Mouse (Mus musculus) layer of hippocampus, postnatal 36 days (tissue): ENCODE data around the gene Pmf1. TPM values are rescaled to one million over a fixed set of nuclear protein-coding genes. Genes with fewer than 3 reads are reported as not detected.

Experiments used
- DNase-seq, 2 experiments: peaks; one replicate each; pipeline ENCODE4 v3.0.0; 2022
- microRNA-seq, 2 experiments: library from miRNA; unstranded; fragments of <30 nt; microRNA quantifications; one replicate each; pipeline ENCODE4 v1.2.0; 2021
- total RNA-seq, 2 experiments: library from RNA; stranded (reverse); gene quantifications; 2 replicates each; pipeline ENCODE4 v1.2.3; 2021

Pmf1 gene
- total RNA-seq, 2 experiments from 2014 or later: 5.3 to 6.3 TPM

DNA sequence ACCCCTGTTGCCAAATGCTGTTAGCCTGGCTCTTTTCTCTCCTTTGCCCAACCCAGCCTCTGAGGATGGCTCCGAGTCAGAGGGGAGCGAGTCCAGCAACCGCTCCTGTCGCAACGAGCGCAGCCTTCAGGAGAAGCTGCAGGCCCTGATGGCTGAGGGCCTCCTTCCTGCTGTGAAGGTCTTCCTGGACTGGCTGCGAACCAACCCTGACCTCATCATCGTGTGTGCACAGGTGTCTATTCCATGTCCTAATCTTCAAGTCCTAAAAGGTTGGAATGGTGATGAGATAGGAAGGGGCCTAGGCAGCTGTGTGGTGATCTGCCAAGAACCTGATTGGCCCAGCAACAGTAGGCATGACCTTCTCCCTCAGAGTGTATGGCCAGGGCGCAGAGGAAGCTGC, 57.2 kb downstream of the Pmf1 start:
- no peak for DNase-seq

- DNase-seq: no peak
Measured at GRCm38 (mm10) chr3:88350732-88351131, 59.4 kb downstream of the Pmf1 start.

Small RNA genes within 50 kb of the gene (microRNA-seq; reads per million reads assigned to microRNA genes)
- gene Mir7011: 0 reads per million in 2 experiments

Other genes starting within 250 kb of the Pmf1 start
- not detected for gene Rhbg, start 155.6 kb downstream of the Pmf1 start, total RNA-seq
- under 1 TPM; 0.47 to 0.76 TPM for gene Gm38392, start 123.1 kb downstream of the Pmf1 start, total RNA-seq
- gene Tsacc, start 113.3 kb downstream of the Pmf1 start, total RNA-seq: 1 to 10 TPM; 5.0 to 5.3 TPM
- gene Cct3, start 113.2 kb downstream of the Pmf1 start, total RNA-seq: 100 to 1,000 TPM; 185 to 188 TPM
- gene Glmp, start 85.3 kb downstream of the Pmf1 start, total RNA-seq: 10 to 100 TPM; 78.4 to 84.8 TPM
- gene Tmem79, start 74.2 kb downstream of the Pmf1 start, total RNA-seq: 1 to 10 TPM; 1.5 to 1.9 TPM
- 10 to 100 TPM; 65.1 to 72.6 TPM for gene Smg5, start 74.1 kb downstream of the Pmf1 start, total RNA-seq
- 10 to 100 TPM; 13.6 to 14.2 TPM for gene Paqr6, start 45.7 kb downstream of the Pmf1 start, total RNA-seq
- gene Bglap3, start 37.6 kb downstream of the Pmf1 start, total RNA-seq: under 1 TPM in 1 of 2 experiments, not detected in 1; 0.63 TPM
- not detected for gene Bglap2, start 31.6 kb downstream of the Pmf1 start, total RNA-seq
- not detected for gene Bglap, start 25.9 kb downstream of the Pmf1 start, total RNA-seq
- 10 to 100 TPM; 68.6 to 69.1 TPM for gene Slc25a44, start 14.8 kb upstream of the Pmf1 start, total RNA-seq
- gene Sema4a, start 50.9 kb upstream of the Pmf1 start, total RNA-seq: 10 to 100 TPM; 34.1 to 36.8 TPM
- 10 to 100 TPM; 32.6 to 34.3 TPM for gene Lmna, start 99.6 kb upstream of the Pmf1 start, total RNA-seq
- gene Mex3a, start 122.1 kb upstream of the Pmf1 start, total RNA-seq: 1 to 10 TPM; 4.0 to 4.4 TPM
- gene Rab25, start 138.0 kb upstream of the Pmf1 start, total RNA-seq: under 1 TPM in 1 of 2 experiments, not detected in 1; 0.63 TPM
- 100 to 1,000 TPM in 1 of 2 experiments, 10 to 100 TPM in 1; 91.0 to 111 TPM for gene Lamtor2, start 142.7 kb upstream of the Pmf1 start, total RNA-seq
- gene Ubqln4, start 143.4 kb upstream of the Pmf1 start, total RNA-seq: 100 to 1,000 TPM; 109 to 111 TPM
- gene Ssr2, start 165.5 kb upstream of the Pmf1 start, total RNA-seq: 10 to 100 TPM; 97.1 to 98.9 TPM
- gene Arhgef2, start 195.6 kb upstream of the Pmf1 start, total RNA-seq: 100 to 1,000 TPM; 250 to 265 TPM
- not detected for gene Rxfp4, start 242.8 kb upstream of the Pmf1 start, total RNA-seq